Mouse (Mus musculus) adrenal gland, postnatal 14 days (tissue): ENCODE measurements around the gene Fuca2. TPM values are rescaled to one million over a fixed set of nuclear protein-coding genes. Genes with fewer than 3 reads are reported as not detected.
"Not testable (repeated sequence)": the region's sequence is repeated elsewhere in the genome, so short reads cannot be mapped to it uniquely, and the experiment has no call there.

Source experiments
- DNase-seq: peaks from one replicate; pipeline ENCODE4 v3.0.0; 2021; ENCODE audit warnings: mixed read lengths
- long read RNA-seq, 2 experiments: library from polyadenylated mRNA; stranded (forward); transcript quantifications; one replicate each; pipeline ENCODE4 v2.0.0; 2021
- total RNA-seq: library from RNA; stranded (reverse); gene quantifications from 2 replicates; pipeline ENCODE4 v1.2.3, GENCODE M21; 2021

Fuca2 gene
- 17.8 and 18.5 TPM in 2 replicates for total RNA-seq
- long read RNA-seq, experiment 1, full-length matches to known transcripts, result 23 of 26 reads
- long read RNA-seq, experiment 1, partial matches to known transcripts, result 0 of 26 reads
- long read RNA-seq, experiment 1, other reads (novel, unspliced or antisense), result 3 of 26 reads
- long read RNA-seq, experiment 2, full-length matches to known transcripts, result 14 of 16 reads
- long read RNA-seq, experiment 2, partial matches to known transcripts, result 1 of 16 reads
- long read RNA-seq, experiment 2, other reads (novel, unspliced or antisense), result 1 of 16 reads

- DNase-seq, result no peak
Measured at GRCm38 (mm10) chr10:13499331-13499730, at the start of gene Fuca2. Gene Fuca2 (plus strand): TSS chr10:13499540.

- DNase-seq, result no peak
Measured at GRCm38 (mm10) chr10:13451640-13452039, 47.7 kb upstream of the Fuca2 start.

GRCm38 (mm10) chr10:13453200-13453990 lies 45.9 kb upstream of the Fuca2 start:
- no peak for DNase-seq

GRCm38 (mm10) chr10:13464295-13464694 lies 35.0 kb upstream of the Fuca2 start:
- not testable (repeated sequence) for DNase-seq

- no peak for DNase-seq
Measured at GRCm38 (mm10) chr10:13466925-13467324, 32.4 kb upstream of the Fuca2 start.

GRCm38 (mm10) chr10:13468025-13468529 lies 31.3 kb upstream of the Fuca2 start:
- DNase-seq, result not testable (repeated sequence)

GRCm38 (mm10) chr10:13470236-13470635 lies 29.1 kb upstream of the Fuca2 start:
- no peak for DNase-seq

- no peak for DNase-seq
Measured at GRCm38 (mm10) chr10:13473287-13473832, 26.0 kb upstream of the Fuca2 start.

- DNase-seq, result peak; percentile 65
Measured at GRCm38 (mm10) chr10:13473833-13474567, 25.3 kb upstream of the Fuca2 start, which contains the start of gene Phactr2. Gene Phactr2 (minus strand): TSS chr10:13474412.

GRCm38 (mm10) chr10:13474568-13474955 lies 24.8 kb upstream of the Fuca2 start:
- DNase-seq, result no peak

GRCm38 (mm10) chr10:13475121-13475520 lies 24.2 kb upstream of the Fuca2 start:
- no peak for DNase-seq

GRCm38 (mm10) chr10:13479341-13479740 lies 20.0 kb upstream of the Fuca2 start:
- no peak for DNase-seq

GRCm38 (mm10) chr10:13485958-13486357 lies 13.4 kb upstream of the Fuca2 start:
- no peak for DNase-seq

- peak; percentile 51 for DNase-seq
Measured at GRCm38 (mm10) chr10:13489671-13490070, 9.7 kb upstream of the Fuca2 start.

GRCm38 (mm10) chr10:13493978-13494686 lies 5.2 kb upstream of the Fuca2 start:
- no peak for DNase-seq

GRCm38 (mm10) chr10:13496315-13496714 lies 3.0 kb upstream of the Fuca2 start:
- DNase-seq, result no peak

GRCm38 (mm10) chr10:13500473-13500872 lies 1.1 kb downstream of the Fuca2 start:
- peak; percentile 17 for DNase-seq

GRCm38 (mm10) chr10:13500938-13501496 lies 1.7 kb downstream of the Fuca2 start:
- peak; percentile 95 for DNase-seq

GRCm38 (mm10) chr10:13501533-13501932 lies 2.2 kb downstream of the Fuca2 start:
- not testable (repeated sequence) for DNase-seq

GRCm38 (mm10) chr10:13502371-13502770 lies 3.0 kb downstream of the Fuca2 start:
- no peak for DNase-seq

- no peak for DNase-seq
Measured at GRCm38 (mm10) chr10:13521857-13522256, 22.5 kb downstream of the Fuca2 start.
